Mouse (Mus musculus) liver, postnatal 0 days (tissue): ENCODE measurements around the gene Sipa1l3. TPM values are rescaled to one million over a fixed set of nuclear protein-coding genes. Genes with fewer than 3 reads are reported as not detected.
A peak's percentile ranks its signal among the peaks of the same experiment; 100 is the strongest.

Experiments used
- ATAC-seq: fragments of 200-750 bp; cut with Nextera tagmentation; 2 replicates; pipeline ENCODE4 v1.8.0; 2017; ENCODE audit warnings: mild to moderate bottlenecking, moderate library complexity
- DNase-seq: peaks from one replicate; pipeline ENCODE4 v3.0.0-alpha.2; 2016
- H3K27ac ChIP-seq: fragments of 300-500 bp; sonication (generic); 2 replicates; pipeline ENCODE4 v1.5.1; 2014; ENCODE audit warnings: antibody characterized with exemption, moderate library complexity, mild to moderate bottlenecking, low read depth
- H3K27me3 ChIP-seq: fragments of 300-500 bp; sonication (generic); 2 replicates; pipeline ENCODE4 v1.6.1; 2014; ENCODE audit warnings: low read length, control low read depth, mixed read lengths; ENCODE audit not compliant: insufficient read depth
- H3K36me3 ChIP-seq: fragments of 300-500 bp; sonication (generic); replicated peaks from 2 replicates; pipeline ENCODE4 v1.6.1; 2014; ENCODE audit warnings: mild to moderate bottlenecking, control low read depth, low read length, moderate library complexity, mixed read lengths; ENCODE audit not compliant: insufficient read depth
- H3K4me1 ChIP-seq: fragments of 300-500 bp; sonication (generic); 2 replicates; pipeline ENCODE4 v1.6.1; 2014; ENCODE audit warnings: antibody characterized with exemption, mild to moderate bottlenecking, control low read depth; ENCODE audit not compliant: insufficient read depth
- H3K4me2 ChIP-seq: fragments of 300-500 bp; sonication (generic); 2 replicates; pipeline ENCODE4 v1.6.1; 2014; ENCODE audit warnings: low read depth, mild to moderate bottlenecking, low read length, moderate library complexity, mixed read lengths
- H3K4me3 ChIP-seq: fragments of 300-500 bp; sonication (generic); 2 replicates; pipeline ENCODE4 v1.5.1; 2014; ENCODE audit warnings: low read depth, low read length
- H3K9ac ChIP-seq: fragments of 300-500 bp; sonication (generic); replicated peaks from 2 replicates; pipeline ENCODE4 v1.6.1; 2014; ENCODE audit warnings: mild to moderate bottlenecking, moderate library complexity
- H3K9me3 ChIP-seq: fragments of 300-500 bp; sonication (generic); 2 replicates; pipeline ENCODE4 v1.6.1; 2016; ENCODE audit warnings: mild to moderate bottlenecking, control low read depth, low read length, mixed read lengths
- CTCF ChIP-seq: sonication (generic); IDR thresholded peaks from 2 replicates; pipeline ENCODE4 v1.5.1; 2016; ENCODE audit warnings: antibody characterized with exemption, low read depth
- EP300 ChIP-seq: IDR thresholded peaks from 2 replicates; pipeline ENCODE4 v1.6.1; 2016; ENCODE audit warnings: antibody characterized with exemption, low read depth, mild to moderate bottlenecking
- WGBS: fragments of 180-500 bp; shearing (Covaris S2); extraction: QIAGEN DNeasy Blood & Tissue Kit; methylation state at CpG from one replicate; pipeline ENCODE4 v1.1.7; 2014; ENCODE audit not compliant: insufficient replicate concordance; 5-methylcytosine and 5-hydroxymethylcytosine counted together
- polyA plus RNA-seq: library from polyadenylated mRNA; unstranded; fragments of >200 nt; fragmentation: Nextera tagmentation; extraction: Ambion mirVana; gene quantifications from 2 replicates; pipeline ENCODE4 v1.2.1, GENCODE M21; 2015

Gene Sipa1l3
- polyA plus RNA-seq, 1 experiment from 2014 or later: 1.7 TPM

GRCm38 (mm10) chr7:29307350-29308104 is 210.9 kb downstream of the Sipa1l3 start:
- H3K36me3 ChIP-seq: no peaks in the 10 kb centered on the region
- ATAC-seq: peak; percentile 86
- H3K9ac ChIP-seq: peak overlapping the region; percentile 54
- TF ChIP-seq EP300 (no peak), CTCF (no peak)
- no peak overlapping the region for H3K27ac ChIP-seq
- H3K27me3 ChIP-seq: peaks cover 50% of the 10 kb centered on the region
- H3K4me1 ChIP-seq: peaks cover 36% of the 10 kb centered on the region
- H3K9me3 ChIP-seq: no peaks in the 10 kb centered on the region
- DNase-seq: peak; percentile 88
- H3K4me3 ChIP-seq: peak overlapping the region; percentile 64
- WGBS: 3% methylated on average over 42 of the region's 42 CpGs
- peak overlapping the region; percentile 95 for H3K4me2 ChIP-seq

DNA sequence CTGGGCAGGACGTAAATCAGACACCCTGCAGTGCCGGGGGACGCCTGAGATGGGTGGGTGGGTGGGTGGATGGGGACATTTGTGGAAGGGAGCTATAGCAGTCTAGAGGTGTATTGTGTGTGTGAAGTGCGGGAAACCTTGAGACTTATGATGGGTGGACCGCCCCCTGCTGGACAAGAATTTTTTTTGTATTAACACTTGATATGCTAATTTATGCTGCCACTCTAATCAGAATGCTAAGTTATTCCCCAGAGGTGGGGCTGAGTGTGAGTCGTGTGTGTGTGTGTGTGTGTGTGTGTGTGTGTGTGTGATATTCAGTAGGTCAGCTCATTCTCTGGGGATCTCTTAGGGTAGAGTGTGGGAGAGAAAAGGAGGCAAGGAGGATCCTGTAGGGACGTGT is 211.8 kb downstream of the Sipa1l3 start:
- Histone ChIP-seq H3K9me3 (no peaks in the 10 kb centered on the region), H3K4me3 (no peak overlapping the region), H3K9ac (no peak overlapping the region), H3K36me3 (no peaks in the 10 kb centered on the region), H3K27me3 (peaks cover 52% of the 10 kb centered on the region), H3K4me1 (peaks cover 36% of the 10 kb centered on the region), H3K4me2 (no peak overlapping the region), H3K27ac (no peak overlapping the region)
- no peak for DNase-seq
- 39% methylated on average over 7 of the region's 7 CpGs for WGBS
- no peak for ATAC-seq
- TF ChIP-seq EP300: no peak
- TF ChIP-seq CTCF: peak; percentile 53

GRCm38 (mm10) chr7:29306108-29306507 is 212.3 kb downstream of the Sipa1l3 start:
- no peak overlapping the region for H3K4me3 ChIP-seq
- ATAC-seq: no peak
- 69% methylated on average over 7 of the region's 7 CpGs for WGBS
- H3K4me2 ChIP-seq: no peak overlapping the region
- H3K9me3 ChIP-seq: no peaks in the 10 kb centered on the region
- peaks cover 36% of the 10 kb centered on the region for H3K4me1 ChIP-seq
- H3K27ac ChIP-seq: no peak overlapping the region
- H3K9ac ChIP-seq: no peak overlapping the region
- no peak for TF ChIP-seq EP300
- TF ChIP-seq CTCF: no peak
- H3K27me3 ChIP-seq: peaks cover 52% of the 10 kb centered on the region
- DNase-seq: no peak
- no peaks in the 10 kb centered on the region for H3K36me3 ChIP-seq

DNA sequence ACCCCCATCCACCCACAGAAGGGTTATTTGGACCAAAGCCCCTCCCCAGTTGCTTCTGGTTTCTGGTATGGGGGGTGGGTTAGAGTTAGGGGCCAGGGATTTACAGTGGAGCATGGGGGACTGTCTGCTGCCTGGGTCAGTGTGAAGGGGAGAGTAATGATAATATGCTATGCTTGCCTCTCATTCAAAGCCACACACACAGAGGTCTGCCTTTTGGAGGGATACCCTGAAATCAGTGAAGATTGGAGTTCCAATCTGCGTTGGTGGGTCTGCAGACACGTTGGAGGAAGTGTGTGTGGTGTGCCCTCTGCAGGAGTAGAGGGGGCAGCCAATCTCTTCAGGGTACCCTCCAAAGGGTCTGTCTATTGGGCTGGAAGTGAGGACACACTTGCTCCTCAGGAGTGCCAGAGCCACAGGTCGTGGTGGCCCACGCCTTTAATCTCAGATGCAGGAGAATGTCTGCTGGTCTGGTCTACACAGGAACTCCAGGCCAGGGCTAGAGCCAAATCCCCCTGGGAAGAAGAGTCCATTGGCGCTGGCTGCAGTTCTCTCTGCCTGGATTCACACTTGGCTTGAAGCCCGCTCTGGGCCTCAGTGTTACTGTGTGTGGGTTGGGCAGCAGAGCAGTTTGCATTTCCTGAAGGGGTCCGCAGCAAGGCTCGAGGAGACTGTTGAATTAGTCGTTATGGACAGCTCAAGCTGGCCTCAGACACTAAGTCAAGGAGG is 213.0 kb downstream of the Sipa1l3 start:
- Histone ChIP-seq H3K36me3 (no peaks in the 10 kb centered on the region), H3K4me3 (no peak overlapping the region; the same call in 1 of the 2 replicates), H3K27ac (no peak overlapping the region), H3K9me3 (no peaks in the 10 kb centered on the region), H3K27me3 (peaks cover 52% of the 10 kb centered on the region), H3K9ac (no peak overlapping the region), H3K4me1 (peaks cover 36% of the 10 kb centered on the region), H3K4me2 (peak overlapping the region; percentile 70; the same call in 1 of the 2 replicates)
- no peak for TF ChIP-seq CTCF
- TF ChIP-seq EP300: no peak
- WGBS: 42% methylated on average over 9 of the region's 9 CpGs
- DNase-seq (no peak), ATAC-seq (no peak)

DNA sequence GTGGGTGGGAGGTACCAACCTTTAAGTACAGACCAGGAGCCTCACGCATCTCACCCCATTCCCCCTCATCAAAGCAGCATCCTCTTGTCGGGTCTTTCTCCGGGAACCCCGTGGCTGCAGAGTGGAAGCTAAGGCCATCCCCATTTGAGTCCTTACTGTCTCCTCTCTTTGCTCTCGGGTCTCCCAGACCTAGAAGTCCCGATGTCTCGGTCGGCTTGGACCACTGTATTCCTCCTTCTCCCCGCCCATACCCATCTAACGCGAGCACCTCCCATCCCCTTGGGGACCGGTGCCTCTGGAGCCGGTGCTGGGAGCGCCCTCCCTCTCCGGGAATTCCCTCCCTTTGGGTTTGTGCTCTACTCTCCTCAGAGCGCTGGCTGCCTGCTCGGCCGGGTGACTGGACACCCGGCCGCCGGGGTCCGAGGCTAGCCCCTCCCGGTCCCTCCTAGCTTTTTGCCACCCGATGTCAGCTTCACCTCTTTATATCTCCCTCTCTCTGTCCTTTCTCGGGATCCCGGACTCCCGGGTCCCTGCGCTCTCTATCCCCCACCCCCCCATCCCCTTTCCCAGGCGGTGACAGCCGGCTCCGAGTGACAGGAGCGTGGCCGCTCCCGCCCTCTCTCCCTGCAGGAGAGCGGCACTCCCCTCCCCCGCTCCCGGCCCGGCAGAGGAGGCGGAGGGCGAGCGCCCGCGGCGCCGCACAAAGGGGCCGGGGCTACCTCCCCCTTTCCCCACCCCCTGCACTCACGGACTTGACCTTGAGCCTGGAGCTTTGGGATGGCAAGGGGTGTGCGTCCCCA is 213.8 kb downstream of the Sipa1l3 start:
- Histone ChIP-seq H3K27ac (no peak overlapping the region), H3K36me3 (no peaks in the 10 kb centered on the region), H3K4me3 (peak overlapping the region; percentile 42), H3K9ac (no peak overlapping the region), H3K9me3 (no peaks in the 10 kb centered on the region), H3K4me2 (peak overlapping the region; percentile 70), H3K4me1 (peaks cover 34% of the 10 kb centered on the region), H3K27me3 (peaks cover 52% of the 10 kb centered on the region)
- DNase-seq: no peak
- ATAC-seq: no peak
- 2% methylated on average over 44 of the region's 48 CpGs for WGBS
- TF ChIP-seq CTCF (no peak), EP300 (no peak)
